Mouse (Mus musculus): ENCODE measurements at regions not wholly inside any gene's neighbourhood (a gene's known extent, or its start where the extent isn't known, plus 50 kb on each side); places are given as distances from the start of the nearest gene placed in this dataset.

- DNase-seq (ENCODE audit: low spot score) (no peak), ATAC-seq (no peak)
- no peak overlapping the region for H3K4me2 ChIP-seq (ENCODE audit: low read depth, low read length)
- WGBS = 80% methylated on average over 4 of the region's 4 CpGs
- no peak for TF ChIP-seq CTCF (IDR thresholded peaks at IDR 0.05; ENCODE audit: low read depth)
- H3K4me3 ChIP-seq (ENCODE audit: low read length) = no peak overlapping the region
- no peaks in the 10 kb centered on the region for H3K27me3 ChIP-seq (ENCODE audit: insufficient read depth, low read length)
- no peaks in the 10 kb centered on the region for H3K4me1 ChIP-seq (ENCODE audit: insufficient read depth, low read length)
- no peaks in the 10 kb centered on the region for H3K36me3 ChIP-seq (ENCODE audit: insufficient read depth, low read length)
- no peaks in the 10 kb centered on the region for H3K9me3 ChIP-seq (ENCODE audit: low read length)
- no peak overlapping the region for H3K9ac ChIP-seq (replicated peaks; ENCODE audit: low read length)
- no peak overlapping the region for H3K27ac ChIP-seq
Observed at GRCm38 (mm10) chr5:19130639-19131038, 96.2 kb upstream of the Magi2 start.

- Histone ChIP-seq H3K27me3 (ENCODE audit: insufficient read depth, low read length) (no peaks in the 10 kb centered on the region), H3K9me3 (ENCODE audit: low read length) (no peaks in the 10 kb centered on the region), H3K4me3 (ENCODE audit: low read length) (no peak overlapping the region), H3K27ac (no peak overlapping the region), H3K4me2 (ENCODE audit: low read depth, low read length) (no peak overlapping the region), H3K4me1 (ENCODE audit: insufficient read depth, low read length) (no peaks in the 10 kb centered on the region), H3K9ac (replicated peaks; ENCODE audit: low read length) (no peak overlapping the region), H3K36me3 (ENCODE audit: insufficient read depth, low read length) (no peaks in the 10 kb centered on the region)
- 65% methylated on average over 1 of the region's 1 CpGs for WGBS
- DNase-seq (ENCODE audit: low spot score) (no peak), ATAC-seq (no peak)
- TF ChIP-seq CTCF (IDR thresholded peaks at IDR 0.05; ENCODE audit: low read depth) = no peak
Observed at GRCm38 (mm10) chr5:19154511-19154910, 72.3 kb upstream of the Magi2 start.

- H3K36me3 ChIP-seq (ENCODE audit: insufficient read depth, low read length) = no peaks in the 10 kb centered on the region
- H3K4me1 ChIP-seq (ENCODE audit: insufficient read depth, low read length) = no peaks in the 10 kb centered on the region
- no peaks in the 10 kb centered on the region for H3K9me3 ChIP-seq (ENCODE audit: low read length)
- H3K4me2 ChIP-seq (ENCODE audit: low read depth, low read length) = no peak overlapping the region
- no peak overlapping the region for H3K9ac ChIP-seq (replicated peaks; ENCODE audit: low read length)
- DNase-seq (ENCODE audit: low spot score) = peak; percentile 35
- no peak overlapping the region for H3K27ac ChIP-seq
- TF ChIP-seq CTCF (IDR thresholded peaks at IDR 0.05; ENCODE audit: low read depth) = no peak
- 24% methylated on average over 3 of the region's 3 CpGs for WGBS
- no peaks in the 10 kb centered on the region for H3K27me3 ChIP-seq (ENCODE audit: insufficient read depth, low read length)
- no peak overlapping the region for H3K4me3 ChIP-seq (ENCODE audit: low read length)
- no peak for ATAC-seq
Observed at GRCm38 (mm10) chr5:19158191-19158590, 68.6 kb upstream of the Magi2 start.

GRCm38 (mm10) chr5:19160256-19160655 is 66.6 kb upstream of the Magi2 start:
- H3K4me1 ChIP-seq (ENCODE audit: insufficient read depth, low read length) = no peaks in the 10 kb centered on the region
- ATAC-seq = no peak
- no peak for DNase-seq (ENCODE audit: low spot score)
- no peak overlapping the region for H3K4me3 ChIP-seq (ENCODE audit: low read length)
- 43% methylated on average over 4 of the region's 4 CpGs for WGBS
- no peak overlapping the region for H3K9ac ChIP-seq (replicated peaks; ENCODE audit: low read length)
- H3K27ac ChIP-seq = no peak overlapping the region
- no peaks in the 10 kb centered on the region for H3K9me3 ChIP-seq (ENCODE audit: low read length)
- no peak overlapping the region for H3K4me2 ChIP-seq (ENCODE audit: low read depth, low read length)
- H3K36me3 ChIP-seq (ENCODE audit: insufficient read depth, low read length) = no peaks in the 10 kb centered on the region
- no peak for TF ChIP-seq CTCF (IDR thresholded peaks at IDR 0.05; ENCODE audit: low read depth)
- H3K27me3 ChIP-seq (ENCODE audit: insufficient read depth, low read length) = no peaks in the 10 kb centered on the region

Data from hindbrain, postnatal 0 days (tissue).